Mouse (Mus musculus) heart, postnatal 0 days (tissue): ENCODE results near the gene Msx1.

Source experiments
- CTCF ChIP-seq: IDR thresholded peaks from 2 replicates; pipeline ENCODE4 v1.5.1; 2016; ENCODE audit warnings: antibody characterized with exemption, control low read depth, low read depth
- EP300 ChIP-seq: IDR thresholded peaks from 2 replicates; pipeline ENCODE4 v1.6.1; 2016; ENCODE audit warnings: antibody characterized with exemption, low read depth

DNA sequence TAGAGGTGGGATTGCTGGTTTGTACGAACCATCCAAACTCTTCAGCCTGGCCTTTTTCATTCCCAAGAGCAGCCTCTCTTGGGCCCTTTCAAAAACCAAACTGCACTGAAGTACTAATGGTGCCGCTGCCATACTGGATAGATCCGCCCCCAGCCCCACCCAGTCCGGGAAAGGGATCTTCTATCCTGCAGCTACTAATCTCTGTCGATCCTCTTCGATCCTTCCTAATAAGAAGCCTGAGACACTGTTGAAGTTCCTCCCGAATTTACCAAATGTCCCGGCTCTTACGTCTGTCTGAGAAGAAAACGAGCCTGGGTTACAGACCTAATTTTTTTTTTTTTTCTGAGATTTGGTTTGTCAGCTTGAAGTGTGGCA, 4.9 kb upstream of the Msx1 start:
- no peak for TF ChIP-seq CTCF
- TF ChIP-seq EP300: no peak
